Mouse (Mus musculus): ENCODE measurements at regions not wholly inside any gene's neighbourhood (a gene's known extent, or its start where the extent isn't known, plus 50 kb on each side); places are given as distances from the start of the nearest gene placed in this dataset.

DNA sequence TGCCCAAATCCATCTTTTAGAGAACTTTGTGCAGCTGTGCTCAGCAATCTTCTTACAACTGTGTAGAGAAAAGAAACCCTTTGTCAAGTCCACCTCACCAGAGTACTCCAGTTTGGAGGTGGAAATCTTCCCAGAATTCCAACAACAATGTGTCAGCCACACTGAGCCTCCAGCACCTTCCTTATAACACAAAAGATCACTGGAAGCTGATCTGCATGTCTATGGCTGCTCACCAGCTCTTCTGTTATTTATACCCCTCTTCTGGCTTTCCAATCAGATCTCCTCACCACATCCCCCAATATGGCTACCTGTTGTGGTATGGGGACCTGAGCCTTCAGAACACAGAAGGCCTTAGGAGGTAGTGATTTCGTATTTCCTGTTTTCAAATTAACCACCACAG is 50.2 kb upstream of the Galnt18 start:
- ATAC-seq (replicated peaks; ENCODE audit: low FRiP score, low read depth) (no peak), DNase-seq (ENCODE audit: low spot score) (no peak)
- Histone ChIP-seq H3K4me1 (replicated peaks; ENCODE audit: insufficient read depth, low read length) (no peaks in the 10 kb centered on the region), H3K4me3 (replicated peaks; ENCODE audit: low read depth, low read length) (no peak overlapping the region), H3K27ac (no peak overlapping the region), H3K27me3 (ENCODE audit: insufficient read depth, low read length) (no peaks in the 10 kb centered on the region), H3K4me2 (ENCODE audit: low read length) (no peak overlapping the region), H3K36me3 (ENCODE audit: insufficient read depth, low read length) (no peaks in the 10 kb centered on the region), H3K9me3 (replicated peaks; ENCODE audit: low read length) (no peaks in the 10 kb centered on the region), H3K9ac (ENCODE audit: low read depth, low read length) (no peak overlapping the region)
- no peak for TF ChIP-seq CTCF (IDR thresholded peaks at IDR 0.05; ENCODE audit: low read depth)
- 88% methylated on average over 1 of the region's 1 CpGs for WGBS
